Mouse (Mus musculus): ENCODE data around the gene Kcna7.
"Not testable (repeated sequence)": the region's sequence is repeated elsewhere in the genome, so short reads cannot be mapped to it uniquely, and the experiment has no call there.

Kcna7 gene

GRCm38 (mm10) chr7:45386077-45386476 is 19.4 kb upstream of the Kcna7 start:
- no peak for DNase-seq (ENCODE audit: extremely low read depth, insufficient read length, low spot score)

- no peak for DNase-seq (ENCODE audit: extremely low read depth, insufficient read length, low spot score)
Measured at GRCm38 (mm10) chr7:45395129-45395541, 10.3 kb upstream of the Kcna7 start.

GRCm38 (mm10) chr7:45395578-45396336 is 9.7 kb upstream of the Kcna7 start, which contains the start of gene Snrnp70:
Snrnp70 (minus strand) TSS chr7:45395742.
- peak; percentile 99 for DNase-seq (ENCODE audit: extremely low read depth, insufficient read length, low spot score)

DNA sequence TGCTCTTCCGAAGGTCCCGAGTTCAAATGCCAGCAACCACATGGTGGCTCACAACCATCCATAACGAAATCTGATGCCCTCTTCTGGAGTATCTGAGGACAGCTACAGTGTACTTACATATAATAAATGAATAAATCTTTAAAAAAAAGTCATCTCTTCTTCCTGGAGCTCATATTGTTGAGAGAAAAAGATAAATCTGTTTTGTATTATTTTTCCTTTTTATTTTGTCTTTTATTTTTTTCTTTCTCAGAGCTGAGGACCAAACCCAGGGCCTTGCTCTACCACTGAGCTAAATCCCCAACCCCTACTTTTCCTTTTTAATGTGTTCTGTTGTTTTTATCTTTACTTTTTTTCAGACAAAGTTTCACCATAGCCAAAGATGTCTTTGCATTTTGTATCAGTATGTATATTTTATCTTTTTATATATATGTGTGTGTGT is 9.1 kb upstream of the Kcna7 start:
- not testable (repeated sequence) for DNase-seq (ENCODE audit: extremely low read depth, insufficient read length, low spot score)

DNA sequence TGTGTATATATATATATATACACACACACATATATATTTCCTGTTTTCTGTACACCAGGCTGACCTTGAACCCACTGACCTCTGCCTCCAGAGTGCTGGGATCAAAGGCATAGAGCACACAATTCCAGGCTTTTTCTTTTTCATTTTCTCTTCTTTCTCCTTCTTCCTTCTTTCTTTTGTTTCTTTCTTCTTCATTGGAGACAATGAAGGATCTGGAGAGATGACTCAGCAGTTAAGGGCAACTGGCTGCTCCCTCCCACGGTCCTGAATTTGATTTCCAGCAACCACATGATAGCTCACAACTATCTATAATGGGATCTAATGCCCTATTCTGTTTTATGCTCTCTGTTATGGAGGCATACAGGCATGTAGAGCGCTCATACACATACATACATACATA is 8.7 kb upstream of the Kcna7 start:
- DNase-seq (ENCODE audit: extremely low read depth, insufficient read length, low spot score) = no peak

GRCm38 (mm10) chr7:45401521-45402085 is 3.9 kb upstream of the Kcna7 start:
- DNase-seq (ENCODE audit: extremely low read depth, insufficient read length, low spot score) = no peak

- no peak for DNase-seq (ENCODE audit: extremely low read depth, insufficient read length, low spot score)
Measured at GRCm38 (mm10) chr7:45403532-45404261, 1.8 kb upstream of the Kcna7 start.

GRCm38 (mm10) chr7:45406157-45407156 is 1.0 kb downstream of the Kcna7 start:
- DNase-seq (ENCODE audit: extremely low read depth, insufficient read length, low spot score) = no peak

GRCm38 (mm10) chr7:45407836-45408235 is 2.4 kb downstream of the Kcna7 start:
- no peak for DNase-seq (ENCODE audit: extremely low read depth, insufficient read length, low spot score)

DNA sequence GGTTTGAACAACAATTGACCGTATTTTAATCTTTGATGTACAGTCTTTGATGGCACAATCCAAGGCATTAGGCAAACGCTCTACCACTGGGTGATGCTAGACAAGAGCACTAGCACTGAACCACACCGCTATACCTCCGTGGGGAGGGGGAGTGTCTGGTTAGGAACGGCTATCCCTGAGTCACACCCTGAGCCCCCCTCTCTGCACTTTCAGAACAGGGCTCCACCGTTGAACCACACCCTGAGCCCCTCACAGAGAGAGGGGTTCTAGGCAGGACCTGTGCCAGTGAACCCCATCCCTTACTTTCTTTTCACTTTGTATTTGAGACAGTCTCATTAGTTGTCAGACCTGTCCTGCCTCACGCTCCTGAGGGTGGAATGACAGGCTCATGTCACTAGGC is 2.9 kb downstream of the Kcna7 start:
- DNase-seq (ENCODE audit: extremely low read depth, insufficient read length, low spot score) = no peak

DNA sequence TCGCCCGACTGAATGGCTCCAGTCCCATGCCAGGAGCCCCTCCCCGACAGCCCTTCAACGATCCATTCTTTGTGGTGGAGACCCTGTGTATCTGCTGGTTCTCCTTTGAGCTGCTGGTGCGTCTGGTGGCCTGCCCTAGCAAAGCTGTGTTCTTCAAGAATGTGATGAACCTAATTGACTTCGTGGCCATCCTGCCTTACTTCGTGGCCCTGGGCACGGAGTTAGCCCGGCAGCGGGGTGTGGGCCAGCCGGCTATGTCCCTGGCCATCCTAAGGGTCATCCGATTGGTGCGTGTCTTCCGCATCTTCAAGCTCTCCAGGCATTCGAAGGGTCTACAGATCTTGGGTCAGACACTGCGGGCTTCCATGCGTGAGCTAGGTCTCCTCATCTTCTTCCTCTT is 3.5 kb downstream of the Kcna7 start:
- DNase-seq (ENCODE audit: extremely low read depth, insufficient read length, low spot score) = no peak

DNA sequence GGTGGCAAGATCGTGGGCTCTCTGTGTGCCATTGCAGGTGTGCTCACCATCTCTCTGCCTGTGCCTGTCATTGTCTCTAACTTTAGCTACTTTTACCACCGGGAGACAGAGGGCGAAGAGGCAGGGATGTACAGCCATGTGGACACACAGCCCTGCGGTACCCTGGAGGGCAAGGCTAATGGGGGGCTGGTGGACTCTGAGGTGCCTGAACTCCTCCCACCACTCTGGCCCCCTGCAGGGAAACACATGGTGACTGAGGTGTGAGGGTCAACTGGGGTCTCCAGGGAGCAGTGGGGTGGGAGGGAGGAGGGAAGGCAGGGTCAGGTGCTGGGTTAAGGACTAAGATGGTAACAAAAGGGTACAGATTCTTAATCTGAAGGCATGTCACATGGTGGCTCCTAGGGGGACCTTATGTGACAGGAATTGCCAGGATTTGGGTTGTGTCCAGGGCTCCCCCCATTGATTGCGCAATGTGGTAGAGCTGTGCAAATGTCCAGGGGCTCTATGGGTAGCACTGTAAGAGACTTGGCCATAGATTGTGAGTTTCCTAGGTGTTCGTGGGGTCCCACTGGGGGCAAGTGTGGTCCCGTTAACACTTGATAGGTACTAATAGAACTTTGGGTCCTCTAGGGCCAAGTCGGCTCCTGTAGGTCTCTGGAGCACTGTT is 4.2 kb downstream of the Kcna7 start:
- DNase-seq (ENCODE audit: extremely low read depth, insufficient read length, low spot score) = no peak

DNA sequence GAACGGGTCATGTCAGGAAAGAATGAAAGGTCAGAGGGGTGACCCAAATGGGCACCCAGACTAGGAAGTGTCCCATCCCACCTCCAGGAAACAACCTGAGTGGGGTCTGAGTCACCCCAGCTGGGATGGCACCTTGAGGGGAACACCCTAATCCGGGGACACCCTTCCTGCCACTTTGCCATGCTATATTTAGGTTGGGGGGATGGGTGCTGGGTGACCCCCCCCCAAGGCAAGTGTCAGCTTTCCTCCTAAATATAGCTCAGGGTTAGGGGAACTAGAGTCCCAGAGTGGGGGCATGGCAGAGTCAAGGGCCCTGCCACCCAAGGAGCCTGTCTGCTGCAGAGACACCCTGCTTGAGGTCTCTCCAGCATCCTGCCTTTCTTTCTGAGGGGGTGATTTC is 7.0 kb downstream of the Kcna7 start:
- DNase-seq (ENCODE audit: extremely low read depth, insufficient read length, low spot score) = no peak

GRCm38 (mm10) chr7:45413113-45413863 is 7.8 kb downstream of the Kcna7 start, which contains the start of gene Ntf5:
Ntf5 (plus strand) TSS chr7:45413695.
- DNase-seq (ENCODE audit: extremely low read depth, insufficient read length, low spot score) = peak; percentile 39

DNA sequence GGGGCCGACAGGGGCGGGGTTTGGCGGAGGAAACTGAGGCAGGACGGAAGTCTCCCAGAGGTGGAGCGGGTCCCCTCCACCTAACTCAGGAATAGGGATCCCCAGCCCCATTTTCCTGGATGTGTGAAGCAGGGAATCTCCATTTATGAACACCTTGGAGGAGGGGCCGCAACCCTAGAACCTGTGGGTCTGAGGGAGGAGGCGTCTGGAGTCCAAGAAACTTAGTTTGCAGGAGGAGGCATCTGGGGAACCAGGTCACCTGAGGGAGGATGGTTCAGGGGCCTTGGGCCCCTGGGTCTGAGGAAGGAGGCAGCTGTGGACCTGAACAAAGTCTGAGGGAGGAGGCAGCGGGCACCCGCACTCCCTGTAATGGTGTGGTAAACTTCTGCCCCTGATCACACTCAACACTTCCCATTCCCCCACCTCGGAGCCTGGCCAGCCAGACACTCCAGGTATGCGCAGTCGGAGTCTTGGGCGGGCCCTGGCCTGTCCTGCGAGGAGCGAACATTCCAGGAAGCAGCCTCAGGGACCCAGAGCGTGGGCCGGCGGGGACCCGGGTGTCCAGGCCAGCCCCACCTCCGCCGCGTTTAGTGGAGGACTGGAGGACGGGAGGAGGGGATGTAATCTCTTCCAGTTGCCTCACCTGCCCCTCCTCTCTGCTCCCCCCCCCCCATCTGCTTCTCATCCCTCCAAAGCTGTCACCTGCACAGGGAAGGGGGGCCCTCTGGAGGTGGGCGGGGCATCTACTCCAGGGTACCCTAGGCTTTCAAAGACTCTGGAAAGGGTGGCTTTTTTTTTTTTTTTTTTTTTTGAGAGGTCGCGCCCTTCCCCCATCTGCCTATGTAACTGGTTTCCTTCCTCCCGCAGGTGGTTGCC is 8.6 kb downstream of the Kcna7 start:
- DNase-seq (ENCODE audit: extremely low read depth, insufficient read length, low spot score) = no peak

DNA sequence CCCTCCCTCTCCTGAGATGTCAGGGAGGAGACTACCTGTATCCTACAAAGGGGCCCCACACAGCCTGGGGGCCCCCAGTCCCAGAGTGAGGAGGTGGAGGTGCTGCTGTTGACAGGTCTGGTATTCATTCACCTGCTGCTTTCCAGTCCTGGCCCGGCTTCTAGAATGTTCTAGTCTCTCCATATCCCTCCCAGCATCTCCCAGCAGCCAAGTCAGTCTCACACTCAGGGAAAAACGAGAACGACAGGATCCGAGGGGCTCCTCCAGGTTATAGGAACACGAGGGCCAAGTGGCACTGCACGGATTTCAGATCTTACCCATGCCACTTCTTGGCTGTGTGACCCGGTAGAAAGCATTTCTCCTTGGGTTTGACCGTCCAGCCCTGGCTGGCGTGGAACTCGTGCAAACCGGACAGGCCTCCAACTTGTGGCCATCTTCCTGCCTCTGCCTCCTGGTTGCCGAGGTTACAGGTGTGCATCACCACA is 9.3 kb downstream of the Kcna7 start:
- DNase-seq (ENCODE audit: extremely low read depth, insufficient read length, low spot score) = no peak

- no peak for DNase-seq (ENCODE audit: extremely low read depth, insufficient read length, low spot score)
Measured at GRCm38 (mm10) chr7:45415636-45416035, 10.2 kb downstream of the Kcna7 start.

GRCm38 (mm10) chr7:45417962-45418492 is 12.6 kb downstream of the Kcna7 start:
- no peak for DNase-seq (ENCODE audit: extremely low read depth, insufficient read length, low spot score)

Data from 3134 (cell line).